Mouse (Mus musculus) forebrain, embryonic 16.5 days (tissue): Measurements from ENCODE around the gene Pkn1. TPM values are rescaled to one million over a fixed set of nuclear protein-coding genes. Genes with fewer than 3 reads are reported as not detected.

ENCODE experiments used
- ATAC-seq: fragments of 200-750 bp; cut with Nextera tagmentation; 2 replicates; pipeline ENCODE4 v1.8.0; 2017; ENCODE audit warnings: mild to moderate bottlenecking, moderate library complexity
- H3K27ac ChIP-seq: fragments of 300-500 bp; sonication (generic); 2 replicates; pipeline ENCODE4 v1.5.1; 2014; ENCODE audit warnings: low read length, control low read depth
- H3K27me3 ChIP-seq: fragments of 300-500 bp; sonication (generic); replicated peaks from 2 replicates; pipeline ENCODE4 v1.6.1; 2014; ENCODE audit warnings: low read length; ENCODE audit not compliant: control insufficient read depth, insufficient read depth
- H3K36me3 ChIP-seq: fragments of 300-500 bp; sonication (generic); 2 replicates; pipeline ENCODE4 v1.6.1; 2014; ENCODE audit not compliant: control insufficient read depth, insufficient read depth
- H3K4me1 ChIP-seq: fragments of 300-500 bp; sonication (generic); replicated peaks from 2 replicates; pipeline ENCODE4 v1.6.1; 2014; ENCODE audit warnings: low read length; ENCODE audit not compliant: control insufficient read depth, insufficient read depth
- H3K4me2 ChIP-seq: fragments of 300-500 bp; sonication (generic); 2 replicates; pipeline ENCODE4 v1.6.1; 2014; ENCODE audit warnings: mild to moderate bottlenecking, low read length, control low read depth
- H3K4me3 ChIP-seq: fragments of 300-500 bp; sonication (generic); replicated peaks from 2 replicates; pipeline ENCODE4 v1.5.1; 2014; ENCODE audit warnings: mild to moderate bottlenecking, low read length, control low read depth
- H3K9ac ChIP-seq: fragments of 300-500 bp; sonication (generic); replicated peaks from 2 replicates; pipeline ENCODE4 v1.6.1; 2014; ENCODE audit warnings: low read depth, low read length, control low read depth
- H3K9me3 ChIP-seq: fragments of 300-500 bp; sonication (generic); 2 replicates; pipeline ENCODE4 v1.6.1; 2016; ENCODE audit warnings: low read length; ENCODE audit not compliant: control insufficient read depth
- WGBS: fragments of 180-500 bp; shearing (Covaris S2); extraction: QIAGEN DNeasy Blood & Tissue Kit; methylation state at CpG from one replicate; pipeline ENCODE4 v1.1.7; 2014; 5-methylcytosine and 5-hydroxymethylcytosine counted together
- polyA plus RNA-seq: library from polyadenylated mRNA; unstranded; fragments of >200 nt; fragmentation: Nextera tagmentation; extraction: Ambion mirVana; gene quantifications from 2 replicates; pipeline ENCODE4 v1.2.1, GENCODE M21; 2015

Gene Pkn1
- polyA plus RNA-seq, 1 experiment from 2014 or later = 36.0 TPM

GRCm38 (mm10) chr8:83695351-83696106 is 3.5 kb downstream of the Pkn1 start:
- H3K4me1 ChIP-seq = peaks cover 24% of the 10 kb centered on the region
- ATAC-seq = no peak
- H3K27ac ChIP-seq = no peak overlapping the region
- peaks cover 15% of the 10 kb centered on the region for H3K36me3 ChIP-seq
- no peak overlapping the region for H3K9ac ChIP-seq
- no peaks in the 10 kb centered on the region for H3K27me3 ChIP-seq
- no peak overlapping the region for H3K4me2 ChIP-seq
- WGBS = 83% methylated on average over 16 of the region's 17 CpGs
- no peak overlapping the region for H3K4me3 ChIP-seq
- H3K9me3 ChIP-seq = no peaks in the 10 kb centered on the region

DNA sequence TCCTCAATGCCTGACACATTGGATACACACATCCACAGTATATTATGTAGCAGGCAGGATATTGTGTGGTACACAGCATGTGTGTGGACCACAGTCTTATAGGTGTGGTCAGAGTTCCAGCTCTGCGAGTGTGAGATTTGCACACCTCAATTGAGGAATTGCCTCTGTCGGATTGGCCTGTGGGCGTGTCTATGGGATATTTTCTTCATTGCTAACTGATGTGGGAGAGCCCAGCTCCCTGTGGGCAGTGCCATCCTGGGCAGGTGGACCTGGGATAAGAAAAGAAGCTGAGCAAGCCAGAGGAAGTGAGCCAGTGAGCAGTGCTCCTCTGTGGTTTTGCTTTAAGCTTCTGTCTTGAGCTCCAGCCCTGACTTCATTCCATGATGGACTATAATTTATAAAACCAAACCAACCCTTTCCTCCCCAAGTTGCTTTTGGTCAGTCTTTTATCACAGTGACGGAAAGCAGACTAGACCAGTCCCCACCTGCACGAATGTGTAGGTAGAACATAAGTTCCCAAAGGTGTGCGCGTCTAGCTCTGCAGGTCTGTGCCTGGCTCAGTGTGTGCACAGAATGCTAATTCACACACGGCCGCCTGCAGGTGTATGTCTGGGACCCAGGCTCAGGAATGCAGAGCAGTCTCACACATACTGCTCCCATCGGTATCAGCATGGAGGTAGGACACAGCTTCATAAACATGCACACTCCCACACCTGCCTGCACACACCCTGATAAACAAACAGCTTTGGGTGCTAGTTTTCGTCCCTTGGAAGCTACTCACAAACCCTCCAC is 4.4 kb downstream of the Pkn1 start:
- Histone ChIP-seq H3K9ac (no peak overlapping the region), H3K27ac (no peak overlapping the region), H3K4me3 (no peak overlapping the region), H3K27me3 (no peaks in the 10 kb centered on the region), H3K4me2 (no peak overlapping the region), H3K4me1 (peaks cover 19% of the 10 kb centered on the region), H3K9me3 (no peaks in the 10 kb centered on the region), H3K36me3 (peaks cover 18% of the 10 kb centered on the region)
- 89% methylated on average over 11 of the region's 11 CpGs for WGBS
- ATAC-seq = no peak

DNA sequence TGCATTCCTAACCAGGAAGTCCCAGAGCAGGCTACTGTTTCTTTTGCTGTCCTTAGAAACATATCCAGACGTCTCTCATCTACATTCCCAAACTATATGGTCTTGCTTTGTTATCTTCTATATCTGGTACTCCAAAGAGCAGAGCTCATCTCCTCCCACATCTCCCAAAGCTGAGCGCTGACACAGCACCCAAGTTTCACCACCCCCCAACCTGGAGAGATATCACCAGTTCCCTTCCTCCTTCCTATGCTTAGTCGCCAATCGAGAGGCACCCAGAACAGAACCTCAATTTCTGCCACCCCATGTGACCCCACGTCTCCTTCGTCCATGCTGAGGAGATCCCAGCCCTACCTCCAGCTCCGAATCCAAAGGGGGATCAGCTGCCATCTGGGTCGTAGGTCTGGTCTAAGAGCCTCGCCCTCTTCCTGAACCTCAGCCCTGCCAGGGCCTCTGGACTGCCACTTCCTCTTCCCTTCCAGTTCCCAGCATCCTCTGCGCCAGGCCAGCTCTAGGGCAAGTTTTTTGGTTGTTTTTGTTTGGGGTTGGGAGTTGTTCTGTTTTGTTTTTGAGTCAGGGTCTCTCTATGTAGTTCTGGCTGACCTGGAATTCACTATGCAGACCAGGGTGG is 5.3 kb downstream of the Pkn1 start:
- no peak overlapping the region for H3K4me3 ChIP-seq
- peaks cover 16% of the 10 kb centered on the region for H3K4me1 ChIP-seq
- H3K4me2 ChIP-seq = no peak overlapping the region
- 87% methylated on average over 10 of the region's 10 CpGs for WGBS
- H3K9me3 ChIP-seq = no peaks in the 10 kb centered on the region
- ATAC-seq = no peak
- no peak overlapping the region for H3K9ac ChIP-seq
- H3K27ac ChIP-seq = no peak overlapping the region
- peaks cover 20% of the 10 kb centered on the region for H3K36me3 ChIP-seq
- no peaks in the 10 kb centered on the region for H3K27me3 ChIP-seq

GRCm38 (mm10) chr8:83689264-83689663 is 9.7 kb downstream of the Pkn1 start:
- no peak overlapping the region for H3K9ac ChIP-seq
- H3K4me2 ChIP-seq = no peak overlapping the region
- 94% methylated on average over 6 of the region's 6 CpGs for WGBS
- H3K36me3 ChIP-seq = peaks cover 27% of the 10 kb centered on the region
- no peaks in the 10 kb centered on the region for H3K27me3 ChIP-seq
- H3K4me3 ChIP-seq = no peak overlapping the region
- no peaks in the 10 kb centered on the region for H3K9me3 ChIP-seq
- no peak overlapping the region for H3K27ac ChIP-seq
- ATAC-seq = no peak
- H3K4me1 ChIP-seq = no peaks in the 10 kb centered on the region

DNA sequence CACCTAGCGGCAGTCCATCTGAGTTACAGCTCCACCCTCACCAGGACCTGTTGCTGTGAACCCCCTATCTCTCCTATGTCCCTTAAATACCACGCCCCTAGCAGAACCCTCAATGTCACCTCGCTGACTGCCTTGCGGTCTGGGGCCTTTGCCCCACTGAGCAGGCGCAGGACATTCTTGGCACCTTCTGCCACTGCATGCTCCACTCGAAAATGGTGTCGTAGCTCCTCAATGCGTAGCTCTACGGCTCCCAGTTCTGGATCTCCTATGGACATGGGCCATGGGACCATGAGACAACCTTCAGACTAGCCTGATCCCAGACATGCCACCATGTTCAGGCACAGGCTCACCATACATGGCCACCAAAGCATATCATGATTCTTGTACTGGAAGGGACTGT is 14.5 kb downstream of the Pkn1 start:
- no peaks in the 10 kb centered on the region for H3K9me3 ChIP-seq
- WGBS = 95% methylated on average over 9 of the region's 9 CpGs
- H3K36me3 ChIP-seq = peaks cover 18% of the 10 kb centered on the region
- H3K27ac ChIP-seq = no peak overlapping the region
- no peak overlapping the region for H3K4me3 ChIP-seq
- H3K9ac ChIP-seq = no peak overlapping the region
- no peak for ATAC-seq
- H3K4me1 ChIP-seq = no peaks in the 10 kb centered on the region
- no peaks in the 10 kb centered on the region for H3K27me3 ChIP-seq
- no peak overlapping the region for H3K4me2 ChIP-seq

- Histone ChIP-seq H3K27ac (no peak overlapping the region), H3K9me3 (no peaks in the 10 kb centered on the region), H3K9ac (no peak overlapping the region), H3K4me2 (no peak overlapping the region), H3K4me1 (no peaks in the 10 kb centered on the region), H3K27me3 (no peaks in the 10 kb centered on the region), H3K36me3 (peaks cover 27% of the 10 kb centered on the region), H3K4me3 (no peak overlapping the region)
- WGBS = 40% methylated on average over 6 of the region's 6 CpGs
- no peak for ATAC-seq
These were observed 17.9 kb downstream of the Pkn1 start for GRCm38 (mm10) chr8:83681099-83681498.

GRCm38 (mm10) chr8:83680603-83681002 is 18.4 kb downstream of the Pkn1 start:
- Histone ChIP-seq H3K4me1 (no peaks in the 10 kb centered on the region), H3K9ac (no peak overlapping the region), H3K27me3 (no peaks in the 10 kb centered on the region), H3K4me2 (no peak overlapping the region), H3K9me3 (no peaks in the 10 kb centered on the region), H3K4me3 (no peak overlapping the region), H3K36me3 (peaks cover 29% of the 10 kb centered on the region), H3K27ac (no peak overlapping the region)
- WGBS = 82% methylated on average over 5 of the region's 5 CpGs
- ATAC-seq = no peak

GRCm38 (mm10) chr8:83679866-83680265 is 19.1 kb downstream of the Pkn1 start:
- no peak for ATAC-seq
- no peaks in the 10 kb centered on the region for H3K27me3 ChIP-seq
- H3K9ac ChIP-seq = no peak overlapping the region
- H3K36me3 ChIP-seq = peaks cover 25% of the 10 kb centered on the region
- WGBS = 94% methylated on average over 12 of the region's 12 CpGs
- no peak overlapping the region for H3K27ac ChIP-seq
- no peaks in the 10 kb centered on the region for H3K4me1 ChIP-seq
- H3K4me3 ChIP-seq = no peak overlapping the region
- H3K9me3 ChIP-seq = no peaks in the 10 kb centered on the region
- H3K4me2 ChIP-seq = no peak overlapping the region

DNA sequence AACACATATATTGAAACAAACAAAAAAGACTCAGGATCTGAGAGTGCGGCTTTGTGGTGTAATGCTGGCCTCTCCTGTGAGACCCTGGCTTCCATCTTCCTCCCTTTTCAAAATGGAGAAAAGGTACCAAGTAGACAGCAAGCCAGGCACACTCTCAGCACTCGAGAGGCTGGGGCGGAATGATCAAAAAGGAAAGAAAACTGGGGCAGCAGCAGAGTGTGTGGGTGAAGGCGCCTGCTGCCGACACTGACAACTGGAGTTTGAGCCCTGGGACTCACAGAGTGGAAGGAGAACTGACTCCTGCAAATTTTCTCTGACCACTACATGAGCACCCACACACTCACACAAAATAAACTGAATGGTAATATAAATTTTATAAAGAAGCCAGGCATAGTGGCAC is 24.5 kb downstream of the Pkn1 start:
- Histone ChIP-seq H3K4me3 (no peak overlapping the region), H3K36me3 (peaks cover 39% of the 10 kb centered on the region), H3K4me1 (no peaks in the 10 kb centered on the region), H3K9ac (no peak overlapping the region), H3K9me3 (no peaks in the 10 kb centered on the region), H3K27me3 (no peaks in the 10 kb centered on the region), H3K27ac (no peak overlapping the region), H3K4me2 (no peak overlapping the region)
- WGBS = 93% methylated on average over 5 of the region's 5 CpGs
- no peak for ATAC-seq
